Mouse (Mus musculus) B cell, adult 62 days (primary cell): ENCODE results near the gene Atg4a. TPM values are rescaled to one million over a fixed set of nuclear protein-coding genes. Genes with fewer than 3 reads are reported as not detected.

Experiments
- total RNA-seq: library from RNA; stranded (reverse); gene quantifications from 4 replicates; pipeline ENCODE4 v1.2.4, GENCODE M21; 2023

Gene Atg4a
- 13.1 to 19.2 TPM (median 18.1 TPM) in 4 replicates for total RNA-seq

DNA sequence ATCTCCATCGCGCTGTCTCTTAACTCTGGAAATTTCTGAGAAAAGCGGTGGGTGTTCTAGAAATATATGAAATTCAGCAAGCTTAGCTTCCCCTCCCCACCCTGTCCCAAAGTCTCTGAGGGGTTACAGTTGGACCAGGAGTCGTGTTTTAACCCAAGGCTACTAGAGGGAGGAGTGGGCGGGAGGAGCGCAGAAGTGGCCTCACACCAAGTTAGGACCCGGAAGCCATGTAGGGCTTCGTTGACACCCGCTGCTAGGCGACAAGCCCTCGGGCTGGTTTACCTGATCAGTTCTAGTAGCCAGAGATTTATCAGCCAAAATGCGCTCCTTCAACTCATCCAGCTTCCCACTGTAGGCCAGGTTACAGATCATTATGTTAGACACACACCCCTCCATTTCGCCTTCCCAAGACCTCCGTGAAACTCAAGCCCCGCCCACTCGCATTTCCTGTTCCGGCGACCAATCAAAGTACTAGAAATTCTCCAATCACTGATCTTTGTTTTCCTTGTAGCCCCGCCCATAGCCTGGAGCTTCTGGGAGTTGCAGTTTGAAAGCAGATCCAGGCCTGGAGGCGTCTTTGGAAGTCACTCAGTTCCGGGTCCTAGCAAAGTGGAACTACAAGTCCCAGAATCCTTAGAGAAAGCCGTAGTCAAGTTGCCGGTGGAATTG lies at the start of gene Atg4a, which contains the start of gene Psmd10:
Atg4a (plus strand) TSS at position 636 of the 669 bp plus-strand sequence.
Psmd10 (minus strand) TSS at position 457 of the 669 bp plus-strand sequence.

DNA sequence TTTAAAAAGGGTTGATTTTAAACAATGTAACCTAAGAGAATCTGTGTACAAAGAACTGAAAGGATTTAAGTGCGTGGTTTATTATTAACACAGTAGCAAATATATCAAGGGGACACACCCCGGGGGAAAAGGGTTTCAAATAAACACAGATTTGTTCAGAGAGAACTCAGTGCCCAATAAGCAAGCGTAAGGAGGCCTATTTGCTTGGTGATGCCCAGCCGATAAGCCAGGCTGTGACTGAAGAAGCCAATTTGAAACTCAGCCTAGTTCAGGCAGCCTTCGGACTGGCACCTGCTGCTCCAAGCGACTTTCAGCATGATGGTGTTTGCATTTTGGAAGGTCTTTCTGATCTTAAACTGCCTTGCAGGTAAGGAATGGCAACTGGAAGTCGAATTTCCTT lies 49.3 kb upstream of the Atg4a start, which contains the start of gene Vsig1:
Vsig1 (plus strand) TSS at position 249 of the 400 bp plus-strand sequence.

Other genes with a start within 250 kb of the Atg4a start
- gene Tex13b, start 143.5 kb upstream of the Atg4a start, total RNA-seq: not detected in 4 replicates
- not detected in 4 replicates for gene Vsig1, start 49.3 kb upstream of the Atg4a start, total RNA-seq
- gene Psmd10, start 179 bp upstream of the Atg4a start, total RNA-seq: 9.9 to 16.1 TPM (median 15.6 TPM) in 4 replicates